Mouse (Mus musculus) hindbrain, embryonic 14.5 days (tissue): ENCODE data around the gene Lcn6. TPM values are rescaled to one million over a fixed set of nuclear protein-coding genes. Genes with fewer than 3 reads are reported as not detected.

ENCODE experiments used
- ATAC-seq: fragments of 200-750 bp; cut with Nextera tagmentation; 2 replicates; pipeline ENCODE4 v1.8.0; 2017; ENCODE audit warnings: moderate number of reproducible peaks, mild to moderate bottlenecking, moderate TSS enrichment, moderate library complexity; ENCODE audit not compliant: low FRiP score
- DNase-seq: peaks from one replicate; pipeline ENCODE4 v3.0.0-alpha.2; 2015; ENCODE audit warnings: low spot score
- H3K27ac ChIP-seq: fragments of 300-500 bp; sonication (generic); 2 replicates; pipeline ENCODE4 v1.5.1; 2014; ENCODE audit warnings: mild to moderate bottlenecking, moderate library complexity
- H3K27me3 ChIP-seq: fragments of 300-500 bp; sonication (generic); 2 replicates; pipeline ENCODE4 v1.6.1; 2014; ENCODE audit warnings: mild to moderate bottlenecking, low read length, mixed read lengths; ENCODE audit not compliant: control insufficient read depth, insufficient read depth
- H3K36me3 ChIP-seq: fragments of 300-500 bp; sonication (generic); replicated peaks from 2 replicates; pipeline ENCODE4 v1.6.1; 2014; ENCODE audit not compliant: control insufficient read depth, insufficient read depth
- H3K4me1 ChIP-seq: fragments of 300-500 bp; sonication (generic); replicated peaks from 2 replicates; pipeline ENCODE4 v1.6.1; 2014; ENCODE audit warnings: antibody characterized with exemption, low read length, mixed read lengths; ENCODE audit not compliant: control insufficient read depth, insufficient read depth
- H3K4me2 ChIP-seq: fragments of 300-500 bp; sonication (generic); replicated peaks from 2 replicates; pipeline ENCODE4 v1.6.1; 2014; ENCODE audit warnings: mild to moderate bottlenecking, moderate library complexity
- H3K4me3 ChIP-seq: fragments of 300-500 bp; sonication (generic); replicated peaks from 2 replicates; pipeline ENCODE4 v1.5.1; 2014; ENCODE audit warnings: mild to moderate bottlenecking, low read length
- H3K9ac ChIP-seq: fragments of 300-500 bp; sonication (generic); 2 replicates; pipeline ENCODE4 v1.6.1; 2014
- H3K9me3 ChIP-seq: fragments of 300-500 bp; sonication (generic); 2 replicates; pipeline ENCODE4 v1.6.1; 2016; ENCODE audit warnings: low read length; ENCODE audit not compliant: control insufficient read depth
- WGBS: fragments of 180-500 bp; shearing (Covaris S2); extraction: QIAGEN DNeasy Blood & Tissue Kit; methylation state at CpG from one replicate; pipeline ENCODE4 v1.1.7; 2014; 5-methylcytosine and 5-hydroxymethylcytosine counted together
- polyA plus RNA-seq: library from polyadenylated mRNA; unstranded; fragments of >200 nt; fragmentation: Nextera tagmentation; extraction: Ambion mirVana; gene quantifications from 2 replicates; pipeline ENCODE4 v1.2.1, GENCODE M21; 2014

The Lcn6 gene
- not detected in 2 replicates for polyA plus RNA-seq

DNA sequence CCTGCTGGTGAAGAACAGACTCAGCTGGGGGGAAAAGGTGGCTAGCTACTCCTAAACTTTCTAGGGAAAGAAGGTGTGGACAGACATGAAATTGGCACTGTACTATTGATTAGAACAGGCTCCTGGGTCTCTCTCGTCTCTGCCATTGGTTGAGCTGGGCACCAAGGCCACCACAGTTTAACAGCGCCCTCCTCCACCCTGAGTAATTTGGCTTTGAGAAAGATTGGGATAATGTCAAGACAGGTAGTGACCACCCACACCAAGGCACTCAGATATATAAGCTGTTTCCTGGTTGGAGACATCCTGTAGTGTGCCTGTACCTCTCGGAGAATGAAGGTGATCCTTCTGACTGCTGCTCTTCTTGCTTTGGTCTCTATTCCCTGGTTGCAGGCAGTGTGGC is at the start of gene Lcn6:
TSS of gene Lcn6 (plus strand) at position 301 of the 400 bp plus-strand sequence.
- DNase-seq: no peak
- no peaks in the 10 kb centered on the region for H3K9me3 ChIP-seq
- no peak within 1 kb of the TSS for H3K4me2 ChIP-seq
- 95% methylated on average over 3 of the region's 3 CpGs for WGBS
- H3K27ac ChIP-seq: no peak within 1 kb of the TSS
- H3K9ac ChIP-seq: no peak within 1 kb of the TSS
- no peaks in the 10 kb centered on the region for H3K36me3 ChIP-seq
- no peaks in the 10 kb centered on the region for H3K4me1 ChIP-seq
- ATAC-seq: no peak
- H3K4me3 ChIP-seq: no peak within 1 kb of the TSS
- no peaks in the 10 kb centered on the region for H3K27me3 ChIP-seq

- Histone ChIP-seq H3K4me1 (no peaks in the 10 kb centered on the region), H3K9ac (no peak within 1 kb of the TSS), H3K27me3 (no peaks in the 10 kb centered on the region), H3K9me3 (no peaks in the 10 kb centered on the region), H3K4me3 (no peak within 1 kb of the TSS), H3K4me2 (no peak within 1 kb of the TSS), H3K36me3 (no peaks in the 10 kb centered on the region), H3K27ac (no peak within 1 kb of the TSS)
- no peak for ATAC-seq
- DNase-seq: no peak
- WGBS: 83% methylated on average over 6 of the region's 6 CpGs
Observed at GRCm38 (mm10) chr2:25627811-25628210, 48.8 kb upstream of the Lcn6 start, which contains the start of gene Fcna. Fcna (minus strand) TSS chr2:25628030.

DNA sequence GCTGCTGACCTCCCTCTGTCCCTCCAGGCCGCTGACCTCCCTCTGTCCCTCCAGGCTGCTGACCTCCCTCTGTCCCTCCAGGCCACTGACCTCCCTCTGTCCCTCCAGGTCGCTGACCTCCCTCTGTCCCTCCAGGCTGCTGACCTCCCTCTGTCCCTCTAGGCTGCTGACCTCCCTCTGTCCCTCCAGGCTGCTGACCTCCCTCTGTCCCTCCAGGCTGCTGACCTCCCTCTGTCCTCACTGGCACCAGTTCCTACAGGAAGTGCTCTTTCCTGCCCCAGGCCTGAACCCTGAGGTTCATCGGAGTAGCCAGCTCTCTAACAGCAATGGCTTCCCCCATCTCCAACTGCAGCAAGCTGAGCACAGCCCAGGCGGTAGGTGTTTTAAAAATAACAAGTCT is 47.8 kb upstream of the Lcn6 start:
- DNase-seq: no peak
- ATAC-seq: no peak
- no peaks in the 10 kb centered on the region for H3K4me1 ChIP-seq
- no peak overlapping the region for H3K4me3 ChIP-seq
- no peaks in the 10 kb centered on the region for H3K36me3 ChIP-seq
- no peaks in the 10 kb centered on the region for H3K9me3 ChIP-seq
- H3K9ac ChIP-seq: no peak overlapping the region
- no peak overlapping the region for H3K4me2 ChIP-seq
- H3K27me3 ChIP-seq: no peaks in the 10 kb centered on the region
- WGBS: 31% methylated on average over 4 of the region's 4 CpGs
- H3K27ac ChIP-seq: no peak overlapping the region

DNA sequence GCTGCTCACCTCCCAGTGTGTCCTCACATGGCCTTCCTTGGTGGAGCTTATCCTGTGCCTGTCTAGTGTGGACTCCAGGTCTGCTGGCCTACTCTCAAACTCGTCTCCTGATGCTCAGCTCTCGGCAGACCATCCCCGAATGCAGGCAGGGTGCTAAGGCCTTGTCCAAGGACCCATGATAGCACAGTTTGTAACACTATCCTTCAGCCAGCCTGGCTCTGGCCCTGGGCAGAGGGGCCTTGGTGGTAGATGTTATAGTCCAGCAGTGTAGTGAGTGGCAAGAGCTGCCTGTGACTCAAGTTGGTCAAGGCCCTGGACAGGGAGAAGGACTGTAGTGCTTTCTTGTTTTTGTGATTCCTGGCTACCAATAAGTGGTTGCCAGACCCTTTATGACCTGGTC is 43.0 kb upstream of the Lcn6 start:
- no peak overlapping the region for H3K27ac ChIP-seq
- 84% methylated on average over 3 of the region's 3 CpGs for WGBS
- no peaks in the 10 kb centered on the region for H3K36me3 ChIP-seq
- no peaks in the 10 kb centered on the region for H3K4me1 ChIP-seq
- no peaks in the 10 kb centered on the region for H3K27me3 ChIP-seq
- no peak overlapping the region for H3K4me2 ChIP-seq
- DNase-seq: no peak
- no peak for ATAC-seq
- H3K9me3 ChIP-seq: no peaks in the 10 kb centered on the region
- H3K4me3 ChIP-seq: no peak overlapping the region
- H3K9ac ChIP-seq: no peak overlapping the region

- H3K4me1 ChIP-seq: no peaks in the 10 kb centered on the region
- no peak overlapping the region for H3K9ac ChIP-seq
- no peak overlapping the region for H3K4me2 ChIP-seq
- 50% methylated on average over 1 of the region's 1 CpGs for WGBS
- no peaks in the 10 kb centered on the region for H3K36me3 ChIP-seq
- no peak overlapping the region for H3K27ac ChIP-seq
- DNase-seq (no peak), ATAC-seq (no peak)
- H3K9me3 ChIP-seq: no peaks in the 10 kb centered on the region
- H3K4me3 ChIP-seq: no peak overlapping the region
- no peaks in the 10 kb centered on the region for H3K27me3 ChIP-seq
Observed at GRCm38 (mm10) chr2:25634046-25634445, 42.5 kb upstream of the Lcn6 start.

GRCm38 (mm10) chr2:25639890-25640289 is 36.7 kb upstream of the Lcn6 start:
- DNase-seq (peak; percentile 66), ATAC-seq (no peak)
- 25% methylated on average over 6 of the region's 6 CpGs for whole genome bisulfite sequencing
- Histone ChIP-seq H3K4me1 (no peaks in the 10 kb centered on the region), H3K4me3 (no peak overlapping the region), H3K9ac (no peak overlapping the region), H3K27ac (no peak overlapping the region), H3K9me3 (no peaks in the 10 kb centered on the region), H3K36me3 (no peaks in the 10 kb centered on the region), H3K27me3 (no peaks in the 10 kb centered on the region), H3K4me2 (no peak overlapping the region)

DNA sequence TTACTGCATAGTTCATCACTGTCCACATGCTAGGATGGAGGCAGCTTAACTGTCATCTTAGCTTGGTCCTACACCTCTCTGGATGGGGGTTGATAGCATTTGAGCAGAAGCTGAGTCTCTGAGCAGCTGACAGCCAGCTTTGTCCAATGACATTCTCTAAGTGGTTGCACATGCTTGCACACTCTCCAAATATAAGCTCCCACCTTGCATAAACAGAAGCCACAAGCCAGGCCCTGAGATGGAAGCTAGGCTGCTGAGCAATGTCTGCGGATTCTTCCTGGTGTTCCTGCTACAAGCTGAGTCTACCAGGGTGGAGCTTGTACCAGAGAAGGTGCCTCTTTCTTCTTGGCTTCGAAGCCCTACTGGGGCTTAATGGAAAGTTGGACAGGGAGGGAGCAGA is 23.7 kb upstream of the Lcn6 start, which contains the start of gene Lcn8:
TSS of gene Lcn8 (plus strand) at position 219 of the 400 bp plus-strand sequence.
- H3K36me3 ChIP-seq: no peaks in the 10 kb centered on the region
- no peak for ATAC-seq
- WGBS: 71% methylated on average over 2 of the region's 2 CpGs
- DNase-seq: no peak
- no peaks in the 10 kb centered on the region for H3K27me3 ChIP-seq
- no peaks in the 10 kb centered on the region for H3K9me3 ChIP-seq
- no peak within 1 kb of the TSS for H3K4me2 ChIP-seq
- H3K4me3 ChIP-seq: no peak within 1 kb of the TSS
- H3K4me1 ChIP-seq: no peaks in the 10 kb centered on the region
- no peak within 1 kb of the TSS for H3K27ac ChIP-seq
- H3K9ac ChIP-seq: no peak within 1 kb of the TSS

GRCm38 (mm10) chr2:25654502-25654901 is 22.1 kb upstream of the Lcn6 start:
- DNase-seq (no peak), ATAC-seq (no peak)
- H3K27me3 ChIP-seq: no peaks in the 10 kb centered on the region
- no peaks in the 10 kb centered on the region for H3K36me3 ChIP-seq
- 71% methylated on average over 1 of the region's 1 CpGs for WGBS
- no peak overlapping the region for H3K9ac ChIP-seq
- H3K4me3 ChIP-seq: no peak overlapping the region
- no peaks in the 10 kb centered on the region for H3K4me1 ChIP-seq
- no peak overlapping the region for H3K27ac ChIP-seq
- H3K4me2 ChIP-seq: no peak overlapping the region
- no peaks in the 10 kb centered on the region for H3K9me3 ChIP-seq

DNA sequence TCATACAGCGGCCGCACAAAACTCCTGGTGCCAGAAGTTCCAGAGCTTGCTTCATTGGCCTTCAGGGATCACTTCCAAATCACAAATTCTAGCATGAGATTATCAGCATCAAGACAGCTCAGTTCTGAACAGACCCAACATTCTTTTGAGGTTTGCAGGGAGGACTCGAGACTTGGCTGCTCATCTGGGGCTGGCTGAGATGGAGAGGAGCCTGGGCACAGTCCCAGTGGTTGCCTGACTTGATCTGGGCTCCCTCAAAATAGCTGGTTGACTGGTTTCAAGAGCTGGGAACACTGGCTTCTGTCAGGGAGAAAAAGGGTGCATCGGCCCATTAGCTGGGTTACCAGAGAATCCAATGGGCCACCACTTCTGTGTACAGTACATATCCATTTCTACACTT is 19.9 kb upstream of the Lcn6 start:
- Histone ChIP-seq H3K36me3 (no peaks in the 10 kb centered on the region), H3K27ac (no peak overlapping the region), H3K27me3 (no peaks in the 10 kb centered on the region), H3K4me3 (no peak overlapping the region), H3K4me2 (no peak overlapping the region), H3K9ac (no peak overlapping the region), H3K4me1 (no peaks in the 10 kb centered on the region), H3K9me3 (no peaks in the 10 kb centered on the region)
- WGBS: 87% methylated on average over 4 of the region's 4 CpGs
- DNase-seq (no peak), ATAC-seq (no peak)

GRCm38 (mm10) chr2:25657246-25657645 is 19.3 kb upstream of the Lcn6 start:
- Histone ChIP-seq H3K4me3 (no peak overlapping the region), H3K4me2 (no peak overlapping the region), H3K27me3 (no peaks in the 10 kb centered on the region), H3K27ac (no peak overlapping the region), H3K36me3 (no peaks in the 10 kb centered on the region), H3K9ac (no peak overlapping the region), H3K4me1 (no peaks in the 10 kb centered on the region), H3K9me3 (no peaks in the 10 kb centered on the region)
- ATAC-seq: no peak
- DNase-seq: no peak
- WGBS: 89% methylated on average over 4 of the region's 4 CpGs
